Mouse (Mus musculus): ENCODE measurements around the gene Bri3. TPM values are rescaled to one million over a fixed set of nuclear protein-coding genes. Genes with fewer than 3 reads are reported as not detected.

Bri3 gene
- polyA plus RNA-seq, 1 experiment = 242 TPM

GRCm38 (mm10) chr5:144447975-144448374, 203.7 kb downstream of the Bri3 start:
- H3K4me3 ChIP-seq (ENCODE audit: insufficient read depth, low read depth, low read length) = no peak overlapping the region
- TF ChIP-seq CTCF (conservative IDR thresholded peaks at IDR 0.05; ENCODE audit: insufficient read depth, insufficient read length, low read depth, low read length) = no peak
- TF ChIP-seq POLR2A (IDR thresholded peaks at IDR 0.05; ENCODE audit: low read depth, low read length) = no peak
- 53% methylated on average over 5 of the region's 5 CpGs for WGBS
- no peaks in the 10 kb centered on the region for H3K36me3 ChIP-seq (ENCODE audit: control insufficient read depth, insufficient read depth, low read length)
- H3K27ac ChIP-seq (ENCODE audit: insufficient read depth, low read depth, low read length) = no peak overlapping the region
- no peak for DNase-seq
- H3K4me1 ChIP-seq (ENCODE audit: control insufficient read depth, insufficient read depth, low read length) = no peaks in the 10 kb centered on the region
- H3K27me3 ChIP-seq (replicated peaks; ENCODE audit: control insufficient read depth, insufficient read depth, low read length) = no peaks in the 10 kb centered on the region

GRCm38 (mm10) chr5:144452776-144453455, 208.7 kb downstream of the Bri3 start:
- no peak for TF ChIP-seq POLR2A (IDR thresholded peaks at IDR 0.05; ENCODE audit: low read depth, low read length)
- TF ChIP-seq CTCF (conservative IDR thresholded peaks at IDR 0.05; ENCODE audit: insufficient read depth, insufficient read length, low read depth, low read length) = no peak
- no peak overlapping the region for H3K4me3 ChIP-seq (ENCODE audit: insufficient read depth, low read depth, low read length)
- no peaks in the 10 kb centered on the region for H3K36me3 ChIP-seq (ENCODE audit: control insufficient read depth, insufficient read depth, low read length)
- no peak overlapping the region for H3K27ac ChIP-seq (ENCODE audit: insufficient read depth, low read depth, low read length)
- WGBS = 68% methylated on average over 7 of the region's 7 CpGs
- no peaks in the 10 kb centered on the region for H3K4me1 ChIP-seq (ENCODE audit: control insufficient read depth, insufficient read depth, low read length)
- DNase-seq = no peak
- no peaks in the 10 kb centered on the region for H3K27me3 ChIP-seq (replicated peaks; ENCODE audit: control insufficient read depth, insufficient read depth, low read length)

- WGBS = 4% methylated on average over 11 of the region's 11 CpGs
- H3K36me3 ChIP-seq (ENCODE audit: control insufficient read depth, insufficient read depth, low read length) = no peaks in the 10 kb centered on the region
- no peak for DNase-seq
- H3K27ac ChIP-seq (ENCODE audit: insufficient read depth, low read depth, low read length) = no peak overlapping the region
- no peak for TF ChIP-seq POLR2A (IDR thresholded peaks at IDR 0.05; ENCODE audit: low read depth, low read length)
- TF ChIP-seq CTCF (conservative IDR thresholded peaks at IDR 0.05; ENCODE audit: insufficient read depth, insufficient read length, low read depth, low read length) = no peak
- H3K4me3 ChIP-seq (ENCODE audit: insufficient read depth, low read depth, low read length) = no peak overlapping the region
- H3K27me3 ChIP-seq (replicated peaks; ENCODE audit: control insufficient read depth, insufficient read depth, low read length) = no peaks in the 10 kb centered on the region
- H3K4me1 ChIP-seq (ENCODE audit: control insufficient read depth, insufficient read depth, low read length) = no peaks in the 10 kb centered on the region
These were observed 213.5 kb downstream of the Bri3 start for GRCm38 (mm10) chr5:144457623-144458287.

GRCm38 (mm10) chr5:144466987-144467386, 222.8 kb downstream of the Bri3 start:
- Histone ChIP-seq H3K4me3 (ENCODE audit: insufficient read depth, low read depth, low read length) (no peak overlapping the region), H3K36me3 (ENCODE audit: control insufficient read depth, insufficient read depth, low read length) (no peaks in the 10 kb centered on the region), H3K27me3 (replicated peaks; ENCODE audit: control insufficient read depth, insufficient read depth, low read length) (no peaks in the 10 kb centered on the region), H3K4me1 (ENCODE audit: control insufficient read depth, insufficient read depth, low read length) (no peaks in the 10 kb centered on the region), H3K27ac (ENCODE audit: insufficient read depth, low read depth, low read length) (no peak overlapping the region)
- no peak for DNase-seq
- TF ChIP-seq POLR2A (IDR thresholded peaks at IDR 0.05; ENCODE audit: low read depth, low read length) (no peak), CTCF (conservative IDR thresholded peaks at IDR 0.05; ENCODE audit: insufficient read depth, insufficient read length, low read depth, low read length) (peak; percentile 52)
- 36% methylated on average over 6 of the region's 6 CpGs for WGBS

GRCm38 (mm10) chr5:144473056-144473455, 228.8 kb downstream of the Bri3 start:
- DNase-seq = no peak
- Histone ChIP-seq H3K4me1 (ENCODE audit: control insufficient read depth, insufficient read depth, low read length) (no peaks in the 10 kb centered on the region), H3K27ac (ENCODE audit: insufficient read depth, low read depth, low read length) (no peak overlapping the region), H3K4me3 (ENCODE audit: insufficient read depth, low read depth, low read length) (no peak overlapping the region), H3K27me3 (replicated peaks; ENCODE audit: control insufficient read depth, insufficient read depth, low read length) (no peaks in the 10 kb centered on the region), H3K36me3 (ENCODE audit: control insufficient read depth, insufficient read depth, low read length) (no peaks in the 10 kb centered on the region)
- 53% methylated on average over 14 of the region's 14 CpGs for WGBS
- no peak for TF ChIP-seq CTCF (conservative IDR thresholded peaks at IDR 0.05; ENCODE audit: insufficient read depth, insufficient read length, low read depth, low read length)
- no peak for TF ChIP-seq POLR2A (IDR thresholded peaks at IDR 0.05; ENCODE audit: low read depth, low read length)

GRCm38 (mm10) chr5:144479677-144480171, 235.5 kb downstream of the Bri3 start:
- Histone ChIP-seq H3K27ac (ENCODE audit: insufficient read depth, low read depth, low read length) (no peak overlapping the region), H3K4me1 (ENCODE audit: control insufficient read depth, insufficient read depth, low read length) (no peaks in the 10 kb centered on the region), H3K27me3 (replicated peaks; ENCODE audit: control insufficient read depth, insufficient read depth, low read length) (no peaks in the 10 kb centered on the region), H3K4me3 (ENCODE audit: insufficient read depth, low read depth, low read length) (no peak overlapping the region), H3K36me3 (ENCODE audit: control insufficient read depth, insufficient read depth, low read length) (no peaks in the 10 kb centered on the region)
- no peak for TF ChIP-seq CTCF (conservative IDR thresholded peaks at IDR 0.05; ENCODE audit: insufficient read depth, insufficient read length, low read depth, low read length)
- 25% methylated on average over 8 of the region's 8 CpGs for WGBS
- DNase-seq = no peak

- WGBS = 29% methylated on average over 16 of the region's 16 CpGs
- DNase-seq = no peak
- Histone ChIP-seq H3K36me3 (ENCODE audit: control insufficient read depth, insufficient read depth, low read length) (no peaks in the 10 kb centered on the region), H3K4me1 (ENCODE audit: control insufficient read depth, insufficient read depth, low read length) (no peaks in the 10 kb centered on the region), H3K27me3 (replicated peaks; ENCODE audit: control insufficient read depth, insufficient read depth, low read length) (no peaks in the 10 kb centered on the region), H3K4me3 (ENCODE audit: insufficient read depth, low read depth, low read length) (no peak overlapping the region), H3K27ac (ENCODE audit: insufficient read depth, low read depth, low read length) (no peak overlapping the region)
- TF ChIP-seq CTCF (conservative IDR thresholded peaks at IDR 0.05; ENCODE audit: insufficient read depth, insufficient read length, low read depth, low read length) = no peak
- no peak for TF ChIP-seq POLR2A (IDR thresholded peaks at IDR 0.05; ENCODE audit: low read depth, low read length)
These were observed 239.6 kb downstream of the Bri3 start for GRCm38 (mm10) chr5:144483659-144484375.
